Mouse (Mus musculus): Measurements from ENCODE around the gene Kirrel3. TPM values are rescaled to one million over a fixed set of nuclear protein-coding genes. Genes with fewer than 3 reads are reported as not detected.

Kirrel3 gene
- polyA plus RNA-seq, 1 experiment from 2014 or later = 6.9 TPM

DNA sequence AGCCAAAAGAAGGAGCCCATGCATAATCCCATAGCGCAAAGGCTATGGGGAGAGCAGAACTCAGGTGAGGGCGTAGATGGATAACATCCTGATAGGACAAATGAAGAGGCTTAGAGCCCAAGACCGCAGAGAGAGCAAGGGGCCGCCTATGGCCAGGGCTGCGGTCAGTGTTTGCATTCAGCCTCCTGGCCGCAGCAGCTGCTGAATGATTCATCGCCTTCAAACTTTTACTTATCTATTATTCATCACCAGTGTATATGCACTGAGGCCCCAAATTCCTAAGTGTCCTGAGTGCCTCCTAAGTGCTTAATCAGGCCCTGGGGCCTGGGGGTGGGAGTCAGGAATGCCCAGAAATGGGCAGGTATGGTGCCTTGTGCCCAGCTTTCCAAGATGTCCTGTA, 457.3 kb downstream of the Kirrel3 start:
- no peak overlapping the region for H3K4me2 ChIP-seq (ENCODE audit: low read depth, low read length)
- H3K36me3 ChIP-seq (ENCODE audit: control insufficient read depth, insufficient read depth, low read length) = no peaks in the 10 kb centered on the region
- no peak overlapping the region for H3K4me3 ChIP-seq (ENCODE audit: low read depth, low read length)
- 0 out of 2 replicates have a peak, but pooled peaks cover 5% of the 10 kb centered on the region for H3K4me1 ChIP-seq (ENCODE audit: control insufficient read depth, insufficient read depth, low read length)
- H3K9ac ChIP-seq (ENCODE audit: low read depth, low read length) = no peak overlapping the region
- ATAC-seq (ENCODE audit: low read depth) = no peak
- H3K27me3 ChIP-seq (replicated peaks; ENCODE audit: control insufficient read depth, insufficient read depth, low read length) = no peaks in the 10 kb centered on the region
- no peaks in the 10 kb centered on the region for H3K9me3 ChIP-seq (ENCODE audit: control insufficient read depth, low read length)
- 86% methylated on average over 7 of the region's 7 CpGs for WGBS
- no peak overlapping the region for H3K27ac ChIP-seq (replicated peaks; ENCODE audit: low read depth, low read length)
- no peak for DNase-seq (ENCODE audit: low spot score)

DNA sequence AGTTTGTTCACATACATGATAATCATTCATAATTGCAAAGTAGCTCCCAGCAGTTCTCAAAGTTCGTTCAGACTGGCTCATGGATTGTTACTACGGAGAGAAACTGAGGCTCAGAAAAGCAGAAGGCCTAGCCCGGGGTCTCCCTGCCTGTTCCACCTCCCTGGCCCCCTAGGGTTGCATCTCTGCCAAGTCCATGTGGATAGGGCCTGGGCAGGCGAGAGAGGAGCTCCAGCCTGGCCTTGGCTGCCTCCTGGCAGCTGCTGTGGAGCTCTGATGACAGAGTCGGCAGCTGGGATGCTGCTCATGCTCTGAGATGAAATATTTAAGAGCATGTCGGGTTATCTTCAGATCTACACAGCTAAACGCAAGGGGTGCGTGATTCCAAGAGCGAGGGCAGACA, 459.6 kb downstream of the Kirrel3 start:
- ATAC-seq (ENCODE audit: low read depth) = peak; percentile 62; the same call in 1 of the 2 replicates

DNA sequence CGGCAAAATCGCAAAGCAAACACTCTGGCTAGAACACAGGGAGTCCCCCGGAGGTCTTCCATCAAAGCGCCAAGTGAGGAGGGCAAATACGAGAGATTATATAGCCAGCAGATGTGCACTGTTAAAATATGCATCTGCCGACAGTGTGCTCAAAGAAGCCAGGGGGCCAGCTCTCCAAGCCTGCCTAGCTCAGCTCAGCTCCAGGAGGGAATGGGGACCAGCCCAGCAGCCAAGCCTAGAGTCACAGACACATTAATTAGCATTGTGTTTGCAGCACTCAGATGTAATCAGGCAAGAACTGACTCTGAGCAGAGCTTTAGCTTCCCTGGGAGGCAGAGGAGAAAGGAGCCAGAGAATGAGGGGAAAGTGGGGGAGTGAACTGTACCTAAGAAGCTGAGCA, 461.6 kb downstream of the Kirrel3 start:
- Histone ChIP-seq H3K4me3 (ENCODE audit: low read depth, low read length) (no peak overlapping the region), H3K4me2 (ENCODE audit: low read depth, low read length) (no peak overlapping the region), H3K27ac (replicated peaks; ENCODE audit: low read depth, low read length) (no peak overlapping the region), H3K4me1 (ENCODE audit: control insufficient read depth, insufficient read depth, low read length) (0 out of 2 replicates have a peak, but pooled peaks cover 5% of the 10 kb centered on the region), H3K36me3 (ENCODE audit: control insufficient read depth, insufficient read depth, low read length) (no peaks in the 10 kb centered on the region), H3K9ac (ENCODE audit: low read depth, low read length) (no peak overlapping the region), H3K27me3 (replicated peaks; ENCODE audit: control insufficient read depth, insufficient read depth, low read length) (no peaks in the 10 kb centered on the region), H3K9me3 (ENCODE audit: control insufficient read depth, low read length) (no peaks in the 10 kb centered on the region)
- peak; percentile 45 for DNase-seq (ENCODE audit: low spot score)
- 25% methylated on average over 6 of the region's 6 CpGs for WGBS
- ATAC-seq (ENCODE audit: low read depth) = 0 out of 2 replicates have a peak, but pooled peaks have one; percentile 19

More for the DNA sequence above, 459.6 kb downstream of the Kirrel3 start:
- peak; percentile 53 for DNase-seq (ENCODE audit: low spot score)
- Histone ChIP-seq H3K27ac (replicated peaks; ENCODE audit: low read depth, low read length) (no peak overlapping the region), H3K9ac (ENCODE audit: low read depth, low read length) (no peak overlapping the region), H3K27me3 (replicated peaks; ENCODE audit: control insufficient read depth, insufficient read depth, low read length) (no peaks in the 10 kb centered on the region), H3K4me1 (ENCODE audit: control insufficient read depth, insufficient read depth, low read length) (0 out of 2 replicates have a peak, but pooled peaks cover 5% of the 10 kb centered on the region), H3K36me3 (ENCODE audit: control insufficient read depth, insufficient read depth, low read length) (no peaks in the 10 kb centered on the region), H3K4me3 (ENCODE audit: low read depth, low read length) (no peak overlapping the region), H3K9me3 (ENCODE audit: control insufficient read depth, low read length) (no peaks in the 10 kb centered on the region), H3K4me2 (ENCODE audit: low read depth, low read length) (no peak overlapping the region)
- WGBS = 74% methylated on average over 9 of the region's 9 CpGs

DNA sequence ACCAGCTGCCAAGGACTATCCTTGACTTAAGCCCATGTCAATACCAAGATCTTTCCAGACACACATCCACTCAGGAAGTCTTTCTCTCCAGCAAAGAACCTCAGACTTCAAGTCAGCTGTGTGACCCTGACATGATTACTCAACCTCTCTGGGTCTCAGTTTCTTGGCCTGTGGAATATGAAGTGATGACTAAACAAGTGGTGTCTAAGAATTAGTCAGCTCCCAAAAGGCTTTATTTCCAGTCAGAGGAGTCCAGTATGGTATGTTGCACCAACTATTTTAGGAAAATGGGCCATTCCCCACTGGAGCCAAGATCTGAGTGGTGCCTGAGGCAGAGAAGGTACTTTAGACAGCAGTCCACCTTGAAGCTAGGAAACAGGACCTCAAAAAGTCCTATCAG, 462.0 kb downstream of the Kirrel3 start:
- Histone ChIP-seq H3K9ac (ENCODE audit: low read depth, low read length) (no peak overlapping the region), H3K4me1 (ENCODE audit: control insufficient read depth, insufficient read depth, low read length) (0 out of 2 replicates have a peak, but pooled peaks cover 5% of the 10 kb centered on the region), H3K4me3 (ENCODE audit: low read depth, low read length) (no peak overlapping the region), H3K36me3 (ENCODE audit: control insufficient read depth, insufficient read depth, low read length) (no peaks in the 10 kb centered on the region), H3K4me2 (ENCODE audit: low read depth, low read length) (no peak overlapping the region), H3K9me3 (ENCODE audit: control insufficient read depth, low read length) (no peaks in the 10 kb centered on the region), H3K27me3 (replicated peaks; ENCODE audit: control insufficient read depth, insufficient read depth, low read length) (no peaks in the 10 kb centered on the region), H3K27ac (replicated peaks; ENCODE audit: low read depth, low read length) (no peak overlapping the region)
- DNase-seq (ENCODE audit: low spot score) (no peak), ATAC-seq (ENCODE audit: low read depth) (no peak)

DNA sequence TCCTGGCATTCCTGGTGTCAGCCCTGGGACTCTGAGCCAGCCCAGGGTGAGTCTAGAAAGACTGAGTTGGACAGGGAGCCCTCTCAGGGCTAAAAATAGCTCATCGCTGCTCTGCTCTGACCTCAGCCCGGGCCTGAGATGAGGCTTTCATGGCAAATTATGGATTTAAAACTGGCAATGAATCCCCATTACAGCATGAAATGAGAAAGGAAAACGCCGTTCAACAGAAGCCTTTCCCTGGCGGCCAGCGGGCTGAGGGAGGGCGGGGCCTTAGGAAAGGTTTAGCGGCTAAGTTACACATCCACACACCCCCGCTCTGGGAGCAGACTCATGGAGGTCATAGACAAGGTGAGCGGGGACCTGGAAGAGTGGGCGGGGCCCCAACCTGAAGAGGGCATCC, 467.7 kb downstream of the Kirrel3 start:
- Histone ChIP-seq H3K4me1 (ENCODE audit: control insufficient read depth, insufficient read depth, low read length) (no peaks in the 10 kb centered on the region), H3K27me3 (replicated peaks; ENCODE audit: control insufficient read depth, insufficient read depth, low read length) (no peaks in the 10 kb centered on the region), H3K9me3 (ENCODE audit: control insufficient read depth, low read length) (no peaks in the 10 kb centered on the region), H3K27ac (replicated peaks; ENCODE audit: low read depth, low read length) (no peak overlapping the region), H3K4me2 (ENCODE audit: low read depth, low read length) (no peak overlapping the region), H3K4me3 (ENCODE audit: low read depth, low read length) (no peak overlapping the region), H3K36me3 (ENCODE audit: control insufficient read depth, insufficient read depth, low read length) (no peaks in the 10 kb centered on the region), H3K9ac (ENCODE audit: low read depth, low read length) (no peak overlapping the region)
- DNase-seq (ENCODE audit: low spot score) = peak; percentile 75
- peak; percentile 58; the same call in 1 of the 2 replicates for ATAC-seq (ENCODE audit: low read depth)
- 45% methylated on average over 11 of the region's 11 CpGs for WGBS

DNA sequence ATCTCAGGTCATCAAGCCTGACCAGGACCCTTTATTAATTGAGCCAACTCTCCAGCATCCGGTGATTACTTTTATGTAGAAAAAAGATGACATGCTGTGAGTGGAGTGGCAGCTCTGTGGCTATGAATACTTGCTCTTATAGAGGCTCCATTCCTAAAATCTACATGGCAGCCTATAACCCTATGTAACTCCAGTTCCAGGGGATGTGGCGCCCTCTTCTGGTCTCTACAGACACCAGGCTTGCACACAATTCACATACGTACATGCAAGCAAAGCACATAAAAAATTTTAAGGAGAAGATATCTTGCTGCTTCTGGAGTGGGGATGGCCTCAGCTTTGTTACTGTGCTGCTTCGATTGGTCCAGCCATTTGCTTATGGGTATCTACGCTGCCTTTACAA, 468.5 kb downstream of the Kirrel3 start:
- DNase-seq (ENCODE audit: low spot score) (peak; percentile 46), ATAC-seq (ENCODE audit: low read depth) (no peak)
- Histone ChIP-seq H3K9me3 (ENCODE audit: control insufficient read depth, low read length) (no peaks in the 10 kb centered on the region), H3K4me3 (ENCODE audit: low read depth, low read length) (no peak overlapping the region), H3K27ac (replicated peaks; ENCODE audit: low read depth, low read length) (no peak overlapping the region), H3K36me3 (ENCODE audit: control insufficient read depth, insufficient read depth, low read length) (no peaks in the 10 kb centered on the region), H3K4me2 (ENCODE audit: low read depth, low read length) (no peak overlapping the region), H3K27me3 (replicated peaks; ENCODE audit: control insufficient read depth, insufficient read depth, low read length) (no peaks in the 10 kb centered on the region), H3K4me1 (ENCODE audit: control insufficient read depth, insufficient read depth, low read length) (no peaks in the 10 kb centered on the region), H3K9ac (ENCODE audit: low read depth, low read length) (no peak overlapping the region)
- 59% methylated on average over 5 of the region's 5 CpGs for WGBS

DNA sequence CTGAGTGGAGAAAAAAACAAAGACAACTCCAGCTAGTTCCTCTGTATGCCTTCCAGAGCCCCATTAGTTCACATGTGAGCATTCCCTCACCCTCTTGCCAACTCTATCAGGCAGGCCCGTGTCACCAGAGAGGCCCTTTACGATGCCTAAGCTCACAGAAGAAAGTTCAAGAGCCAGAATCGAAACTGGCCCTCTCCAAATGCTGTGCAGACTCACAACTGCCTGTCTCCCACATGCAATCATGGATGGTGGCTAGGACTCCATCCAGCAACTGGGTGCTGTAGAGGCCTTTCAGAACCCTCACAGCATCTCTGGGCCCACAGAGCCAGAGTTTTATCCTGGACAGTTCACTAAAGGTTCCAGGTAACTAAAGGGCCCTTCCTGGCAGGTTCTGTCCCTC, 470.8 kb downstream of the Kirrel3 start:
- Histone ChIP-seq H3K27me3 (replicated peaks; ENCODE audit: control insufficient read depth, insufficient read depth, low read length) (no peaks in the 10 kb centered on the region), H3K4me2 (ENCODE audit: low read depth, low read length) (no peak overlapping the region), H3K4me1 (ENCODE audit: control insufficient read depth, insufficient read depth, low read length) (no peaks in the 10 kb centered on the region), H3K27ac (replicated peaks; ENCODE audit: low read depth, low read length) (no peak overlapping the region), H3K9ac (ENCODE audit: low read depth, low read length) (no peak overlapping the region), H3K4me3 (ENCODE audit: low read depth, low read length) (no peak overlapping the region), H3K9me3 (ENCODE audit: control insufficient read depth, low read length) (no peaks in the 10 kb centered on the region), H3K36me3 (ENCODE audit: control insufficient read depth, insufficient read depth, low read length) (no peaks in the 10 kb centered on the region)
- ATAC-seq (ENCODE audit: low read depth) (no peak), DNase-seq (ENCODE audit: low spot score) (no peak)
- 76% methylated on average over 3 of the region's 3 CpGs for WGBS

DNA sequence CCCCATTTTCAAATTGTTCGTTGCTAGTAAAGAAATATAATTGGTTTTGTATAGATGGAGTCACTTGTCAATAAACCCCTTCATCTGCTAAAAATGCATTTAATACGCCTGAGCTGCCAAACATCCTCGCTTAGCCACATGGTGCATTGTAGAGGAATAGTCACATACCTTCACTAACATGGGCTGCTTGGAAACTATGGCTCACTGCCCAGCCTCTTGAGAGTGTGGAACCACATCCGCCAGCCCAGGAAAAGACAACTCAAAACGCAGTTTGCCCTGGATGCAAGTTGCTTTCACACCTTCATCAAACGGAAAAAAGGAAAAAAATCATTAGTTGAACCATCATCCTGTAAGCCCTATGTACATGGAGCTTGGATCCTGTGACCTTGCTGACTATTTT, 472.0 kb downstream of the Kirrel3 start:
- Histone ChIP-seq H3K4me3 (ENCODE audit: low read depth, low read length) (no peak overlapping the region), H3K27me3 (replicated peaks; ENCODE audit: control insufficient read depth, insufficient read depth, low read length) (no peaks in the 10 kb centered on the region), H3K27ac (replicated peaks; ENCODE audit: low read depth, low read length) (no peak overlapping the region), H3K4me2 (ENCODE audit: low read depth, low read length) (no peak overlapping the region), H3K4me1 (ENCODE audit: control insufficient read depth, insufficient read depth, low read length) (no peaks in the 10 kb centered on the region), H3K36me3 (ENCODE audit: control insufficient read depth, insufficient read depth, low read length) (no peaks in the 10 kb centered on the region), H3K9ac (ENCODE audit: low read depth, low read length) (no peak overlapping the region), H3K9me3 (ENCODE audit: control insufficient read depth, low read length) (no peaks in the 10 kb centered on the region)
- no peak for ATAC-seq (ENCODE audit: low read depth)
- WGBS = 63% methylated on average over 6 of the region's 6 CpGs
- peak; percentile 56 for DNase-seq (ENCODE audit: low spot score)

DNA sequence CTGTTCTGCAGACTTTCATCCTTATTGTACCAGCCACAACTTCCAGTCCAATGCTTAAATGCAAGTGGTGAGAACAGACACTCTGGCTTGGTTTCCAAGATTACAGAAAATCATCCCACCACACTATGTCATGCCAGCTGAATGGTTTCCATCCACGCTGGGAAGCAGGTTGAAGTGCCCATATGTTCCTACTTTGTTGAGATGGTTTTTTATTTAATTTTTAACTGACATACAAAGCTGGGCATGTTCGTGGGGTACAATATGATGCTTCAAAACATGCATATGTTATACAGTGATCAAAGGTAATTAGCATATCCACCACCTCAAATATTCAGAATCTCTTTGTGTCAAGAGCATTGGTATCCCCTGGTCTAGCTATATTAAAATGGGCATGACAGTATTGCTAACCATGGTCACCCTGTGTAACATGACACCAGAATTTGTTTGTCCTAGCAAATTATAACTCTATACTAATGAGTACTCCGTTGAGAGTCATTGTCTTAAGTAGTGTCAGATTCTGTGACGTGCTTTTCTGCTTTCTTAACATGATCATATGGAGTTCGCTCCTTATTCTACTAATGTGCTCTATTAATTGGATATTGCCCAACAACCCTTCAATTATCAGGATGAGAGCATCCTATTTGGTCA, 472.6 kb downstream of the Kirrel3 start:
- H3K36me3 ChIP-seq (ENCODE audit: control insufficient read depth, insufficient read depth, low read length) = no peaks in the 10 kb centered on the region
- no peaks in the 10 kb centered on the region for H3K4me1 ChIP-seq (ENCODE audit: control insufficient read depth, insufficient read depth, low read length)
- DNase-seq (ENCODE audit: low spot score) = no peak
- H3K9me3 ChIP-seq (ENCODE audit: control insufficient read depth, low read length) = no peaks in the 10 kb centered on the region
- no peak overlapping the region for H3K4me3 ChIP-seq (ENCODE audit: low read depth, low read length)
- H3K27me3 ChIP-seq (replicated peaks; ENCODE audit: control insufficient read depth, insufficient read depth, low read length) = no peaks in the 10 kb centered on the region
- H3K9ac ChIP-seq (ENCODE audit: low read depth, low read length) = no peak overlapping the region
- no peak overlapping the region for H3K27ac ChIP-seq (replicated peaks; ENCODE audit: low read depth, low read length)
- 67% methylated on average over 5 of the region's 5 CpGs for WGBS
- no peak overlapping the region for H3K4me2 ChIP-seq (ENCODE audit: low read depth, low read length)
- no peak for ATAC-seq (ENCODE audit: low read depth)
